Mouse (Mus musculus): ENCODE measurements around the gene Ube2j2.
A peak's percentile ranks its signal among the peaks of the same experiment; 100 is the strongest.

Gene Ube2j2

DNA sequence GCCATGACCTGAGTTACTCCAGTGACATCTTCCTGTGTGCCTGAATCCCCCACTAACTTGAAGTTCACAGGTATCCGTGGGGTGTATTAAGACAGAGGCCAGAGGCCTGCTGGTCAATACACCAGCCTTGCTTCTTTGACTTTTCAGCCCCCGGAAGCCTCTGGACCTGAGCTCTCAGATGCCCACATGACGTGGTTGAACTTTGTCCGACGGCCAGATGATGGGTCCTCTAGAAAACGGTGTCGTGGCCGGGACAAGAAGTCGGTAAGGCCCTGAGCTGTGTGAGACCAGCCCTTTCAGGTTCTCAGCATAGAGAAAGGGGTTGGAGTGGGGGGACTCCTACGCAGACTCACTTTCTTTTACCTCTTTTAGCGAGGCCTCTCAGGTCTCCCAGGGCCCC lies 20.8 kb downstream of the Ube2j2 start:
- DNase-seq: no peak

DNA sequence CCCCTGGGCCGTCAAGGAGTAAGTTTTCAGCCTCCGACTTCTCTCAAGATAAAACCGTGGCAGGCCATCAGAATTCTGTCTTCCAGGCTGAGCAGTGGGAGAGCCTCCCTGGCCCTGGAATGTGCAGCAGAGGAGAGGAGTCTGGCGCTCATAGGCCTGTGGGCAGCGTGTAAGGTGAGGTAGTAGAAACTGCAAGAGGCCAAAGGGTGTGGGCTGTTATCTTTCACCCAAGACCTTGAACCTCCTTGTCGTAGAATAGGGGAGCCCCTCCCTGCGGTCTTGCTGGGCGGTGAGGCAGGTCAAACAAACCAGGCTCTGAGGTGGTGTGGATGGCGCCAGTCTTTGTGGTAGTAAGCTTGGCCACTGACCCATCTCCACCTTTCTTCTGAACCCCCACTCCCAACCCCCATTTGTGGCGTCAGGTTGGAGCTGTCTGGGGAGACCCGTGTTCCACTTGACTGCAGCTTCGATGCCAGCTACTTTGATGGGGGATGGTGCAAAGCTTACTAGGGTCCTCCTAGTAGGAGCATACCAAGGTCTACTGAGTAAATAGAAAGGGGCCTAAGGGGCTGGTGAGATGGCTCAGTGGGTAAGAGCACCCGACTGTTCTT lies 25.5 kb downstream of the Ube2j2 start:
- no peak for DNase-seq

DNA sequence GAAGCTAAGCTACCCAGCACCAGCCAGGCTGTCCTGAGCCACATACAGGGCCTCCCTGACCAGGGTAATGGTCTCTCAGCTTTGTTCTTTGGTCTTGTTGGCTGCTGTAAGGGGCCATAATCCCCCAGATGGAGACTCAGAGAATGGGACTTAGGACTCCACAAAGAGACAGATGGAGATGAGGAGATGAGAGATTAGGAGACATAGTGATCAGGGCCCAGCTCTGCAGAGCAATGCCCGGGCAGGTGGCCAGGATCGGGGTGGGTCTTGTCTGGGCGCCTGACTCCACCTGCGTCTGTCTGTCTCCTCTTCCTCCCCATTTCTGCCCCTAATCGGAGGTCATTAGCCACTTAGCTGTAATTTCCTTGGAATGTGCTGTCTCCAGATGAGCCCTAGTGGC lies 26.7 kb downstream of the Ube2j2 start:
- no peak for DNase-seq

DNA sequence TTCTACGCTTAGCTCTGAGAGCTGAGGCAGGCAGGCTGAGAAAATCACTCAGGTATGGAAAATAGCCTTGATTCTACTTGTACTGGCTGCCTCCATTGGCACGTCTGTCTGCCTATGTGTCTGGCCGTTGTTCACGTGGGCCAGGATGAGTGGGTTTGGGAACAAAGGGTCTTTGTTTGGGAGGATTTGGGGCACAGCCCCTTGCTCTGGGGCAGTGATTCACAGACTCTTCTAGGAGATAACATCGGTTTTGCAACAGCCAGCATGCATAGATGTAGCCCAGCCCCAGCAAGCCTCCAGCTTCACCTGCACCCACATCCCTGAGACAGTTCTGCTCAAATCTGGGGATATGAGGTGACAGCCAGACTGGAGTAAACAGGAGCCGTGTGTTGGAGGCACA lies 29.0 kb downstream of the Ube2j2 start:
- no peak for DNase-seq

DNA sequence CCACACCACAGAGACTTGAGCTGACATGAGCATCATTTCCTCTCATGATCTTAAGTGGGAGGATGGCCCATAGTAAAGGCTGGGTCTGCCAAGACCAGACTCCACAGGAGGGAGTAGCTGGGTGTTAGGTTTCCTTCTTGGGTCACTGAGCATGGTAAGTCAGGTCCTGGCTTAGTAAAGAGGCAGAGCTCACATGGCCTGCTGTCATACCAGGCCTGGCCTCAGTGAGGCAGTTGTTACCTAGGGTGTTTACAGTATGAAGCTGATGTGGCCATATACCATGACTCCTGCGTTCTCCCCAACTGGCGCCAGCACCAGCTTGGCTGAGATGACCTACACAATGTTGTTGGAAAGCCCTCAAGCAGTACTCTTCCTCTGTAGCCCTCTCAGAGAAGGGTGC lies 29.6 kb downstream of the Ube2j2 start:
- no peak for DNase-seq

DNA sequence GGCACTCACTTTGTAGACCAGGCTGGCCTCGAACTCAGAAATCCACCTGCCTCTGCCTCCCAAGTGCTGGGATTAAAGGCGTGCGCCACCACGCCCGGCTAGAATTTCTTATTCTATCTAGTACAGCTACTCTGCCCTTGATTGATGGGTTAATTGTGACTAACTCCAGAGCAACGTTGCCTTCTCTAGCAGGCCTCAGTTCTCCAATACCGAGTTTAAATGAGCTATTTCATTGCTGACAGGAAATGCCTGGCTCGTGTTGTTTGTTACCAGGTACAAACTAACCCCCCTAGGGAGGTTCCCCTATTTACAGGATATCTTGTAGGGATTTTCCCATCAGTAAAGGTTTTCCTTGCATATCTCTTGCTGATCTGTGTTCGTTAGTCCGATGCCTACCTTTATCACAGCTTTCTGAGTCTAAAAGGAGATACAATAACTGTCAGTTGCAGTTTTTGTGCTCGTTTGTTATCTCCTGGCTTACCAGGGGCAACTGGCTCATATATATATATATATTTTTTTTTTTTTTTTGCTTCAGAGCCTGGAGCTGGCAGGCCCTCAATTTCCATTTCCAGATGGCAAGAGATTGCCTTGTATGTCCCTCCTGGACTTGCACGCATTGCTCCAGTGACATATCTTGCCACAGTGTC lies 37.9 kb downstream of the Ube2j2 start:
- no peak for DNase-seq

DNA sequence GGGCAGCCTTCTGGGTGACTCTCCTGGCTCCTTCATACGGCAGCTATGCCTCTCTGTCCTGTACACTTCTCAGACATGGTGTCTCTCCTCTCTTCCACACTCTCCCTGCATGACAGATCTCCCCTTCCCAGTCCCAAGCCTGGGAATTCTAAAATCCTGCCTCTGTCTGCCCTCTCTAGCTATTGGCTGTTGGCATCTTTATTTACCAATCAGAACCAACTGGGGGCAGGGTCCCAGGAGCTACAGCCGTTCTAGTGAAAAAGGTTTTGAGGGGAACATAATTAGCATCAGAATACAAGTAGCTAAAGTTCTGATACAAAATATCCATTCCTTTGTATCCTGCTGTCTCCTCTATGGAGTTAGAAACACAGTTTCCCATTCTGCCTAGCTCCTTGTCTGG lies 40.2 kb downstream of the Ube2j2 start:
- no peak for DNase-seq

DNA sequence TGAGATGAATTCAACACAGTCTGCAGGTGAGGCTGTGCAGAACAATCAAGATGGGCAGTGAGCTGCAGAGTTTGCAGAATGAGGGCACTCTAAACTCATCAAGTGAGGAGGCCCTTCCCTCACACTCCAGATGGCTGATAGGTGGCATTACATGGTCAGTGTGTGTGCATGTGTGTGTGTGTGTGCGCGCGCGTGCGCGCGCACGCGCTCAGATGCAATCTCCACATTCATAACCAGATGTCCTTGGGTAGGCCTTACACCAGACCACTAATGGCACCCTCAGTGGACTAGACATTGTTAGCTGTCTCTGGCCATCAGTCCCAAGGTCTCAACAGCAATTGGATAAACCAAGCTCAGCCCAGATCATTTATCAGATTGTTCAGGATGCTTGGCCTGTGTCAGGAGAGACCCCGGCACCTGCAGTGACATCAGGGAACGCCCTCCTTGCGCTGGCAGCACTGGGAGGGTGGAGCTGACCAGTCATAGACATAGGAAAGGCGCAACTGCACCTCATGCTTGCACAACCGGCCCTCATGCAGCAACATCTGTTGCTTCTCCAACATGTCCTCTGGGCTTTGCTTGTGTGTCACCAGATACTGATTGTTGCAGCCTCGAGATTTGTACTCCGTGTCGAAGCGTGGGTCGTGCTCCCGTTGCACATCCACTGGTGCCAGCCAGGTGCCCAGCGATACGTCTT lies 47.7 kb downstream of the Ube2j2 start:
- DNase-seq: peak; percentile 76

DNA sequence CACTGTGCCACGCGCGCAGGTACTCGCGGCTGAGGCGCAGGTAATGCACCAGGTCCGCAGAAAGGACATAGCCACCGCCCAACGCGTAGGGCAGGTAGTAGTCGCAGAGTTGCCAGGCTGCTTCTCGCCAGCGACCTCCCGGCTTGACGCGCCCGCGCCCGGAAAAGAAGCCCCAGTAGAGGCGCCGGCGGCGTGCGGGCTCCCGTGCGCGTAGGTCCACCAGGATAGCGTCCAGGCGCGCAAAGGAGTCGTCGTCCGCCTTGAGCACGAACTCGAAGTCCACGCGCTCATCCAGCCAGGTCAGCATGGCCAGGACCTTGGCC lies 48.2 kb downstream of the Ube2j2 start:
- no peak for DNase-seq

DNA sequence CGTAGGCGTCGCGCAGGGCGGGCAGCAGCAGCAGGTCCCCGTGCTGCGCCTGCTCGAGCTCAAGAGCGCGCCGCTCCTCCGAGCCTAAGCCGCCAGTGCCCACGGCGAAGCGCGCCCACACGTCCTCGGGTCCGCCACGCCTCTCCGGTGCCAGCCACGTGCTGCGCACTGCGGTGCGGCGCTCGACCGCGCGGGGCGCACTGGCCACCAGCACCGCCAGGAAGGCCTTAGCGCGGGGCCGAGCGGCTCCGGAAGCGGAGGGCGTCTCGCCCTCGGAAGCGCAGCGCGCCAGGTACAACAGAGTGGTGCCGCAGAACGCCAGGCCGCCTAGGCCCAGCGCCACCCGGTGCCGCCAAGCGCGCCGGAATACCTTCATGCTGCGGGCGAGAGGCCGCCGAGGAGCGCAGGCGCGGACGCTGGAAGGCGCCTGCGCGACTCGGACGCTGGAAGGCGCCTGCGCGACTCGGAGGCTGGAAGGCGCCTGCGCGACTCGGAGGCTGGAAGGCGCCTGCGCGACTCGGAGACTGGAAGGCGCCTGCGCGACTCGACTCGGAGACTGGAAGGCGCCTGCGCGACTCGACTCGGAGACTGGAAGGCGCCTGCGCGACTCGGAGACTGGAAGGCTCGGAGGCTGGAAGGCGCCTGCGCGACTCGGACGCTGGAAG lies 48.7 kb downstream of the Ube2j2 start, which contains the start of the genes B3galt6 and Sdf4:
Gene B3galt6, minus strand, starts transcription at position 409 of the 665 bp plus-strand sequence.
Gene Sdf4, plus strand, starts transcription at position 632 of the 665 bp plus-strand sequence.
- DNase-seq: no peak

DNA sequence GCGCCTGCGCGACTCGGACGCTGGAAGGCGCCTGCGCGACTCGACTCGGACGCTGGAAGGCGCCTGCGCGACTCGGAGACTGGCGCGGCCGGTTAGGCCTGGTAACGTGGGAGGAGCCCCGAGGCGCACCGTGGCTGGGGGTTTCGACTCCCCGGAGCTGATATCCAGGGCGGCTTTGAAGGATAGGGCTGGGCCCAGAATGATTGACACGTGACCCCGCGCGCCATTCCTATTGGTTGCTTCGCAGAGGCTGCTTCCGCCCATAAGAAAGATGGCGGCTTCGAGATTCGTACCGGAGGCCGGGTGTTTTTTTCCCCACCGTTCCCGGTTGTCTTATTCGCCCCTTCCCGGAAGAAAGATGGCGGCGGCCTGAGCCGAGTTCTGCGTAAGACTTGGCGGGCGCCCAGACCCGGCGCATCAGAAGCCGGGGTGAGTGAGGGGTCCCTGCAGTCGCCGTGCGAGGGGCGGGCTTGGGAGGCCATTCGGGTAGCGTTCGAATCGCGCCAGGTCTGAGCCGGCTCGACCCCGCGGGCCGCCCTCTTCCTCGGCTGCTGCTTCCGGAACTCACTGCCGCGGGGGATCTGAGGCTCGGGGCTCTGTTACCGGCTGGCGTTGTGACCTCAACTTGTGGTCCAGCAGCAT lies 49.4 kb downstream of the Ube2j2 start:
- peak; percentile 98 for DNase-seq

DNA sequence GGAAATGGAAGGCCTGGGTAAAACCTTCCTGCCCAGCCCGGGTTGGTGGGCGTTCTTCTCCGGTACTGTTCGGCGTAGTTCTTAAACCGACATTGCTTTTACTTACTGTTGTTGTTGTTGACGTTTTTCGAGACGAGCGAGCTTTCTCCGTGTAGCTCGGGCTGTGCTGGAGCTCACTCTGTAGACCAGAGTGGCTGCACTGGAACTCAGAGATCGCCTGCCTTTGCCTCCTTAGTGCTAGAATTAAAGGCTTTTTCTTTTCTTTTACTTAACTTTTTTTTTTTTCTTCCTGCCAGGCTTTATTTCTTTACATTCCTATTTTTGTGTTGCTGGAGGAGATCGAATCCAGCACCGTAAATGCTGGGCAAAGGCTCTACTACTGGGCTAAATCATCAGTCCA lies 50.0 kb downstream of the Ube2j2 start:
- no peak for DNase-seq

DNA sequence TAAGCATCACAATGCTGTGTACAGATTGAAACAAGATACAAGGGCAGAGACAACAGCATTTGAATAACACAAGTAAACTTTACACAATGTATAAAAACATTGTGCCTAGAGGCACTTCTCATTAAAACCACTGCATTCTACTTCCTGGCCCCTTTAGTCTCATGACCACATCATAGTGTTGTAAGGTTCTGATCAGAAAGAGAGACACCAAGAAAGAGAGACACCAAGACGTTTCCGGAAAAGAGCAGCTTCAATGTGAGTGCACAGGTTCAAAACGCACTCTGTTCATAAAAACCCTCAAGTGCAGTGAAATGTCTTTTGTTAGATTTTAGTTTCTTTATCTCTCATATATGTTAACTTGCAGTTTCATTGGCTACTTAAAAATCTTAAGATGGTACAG lies 60.5 kb downstream of the Ube2j2 start:
- no peak for DNase-seq

DNA sequence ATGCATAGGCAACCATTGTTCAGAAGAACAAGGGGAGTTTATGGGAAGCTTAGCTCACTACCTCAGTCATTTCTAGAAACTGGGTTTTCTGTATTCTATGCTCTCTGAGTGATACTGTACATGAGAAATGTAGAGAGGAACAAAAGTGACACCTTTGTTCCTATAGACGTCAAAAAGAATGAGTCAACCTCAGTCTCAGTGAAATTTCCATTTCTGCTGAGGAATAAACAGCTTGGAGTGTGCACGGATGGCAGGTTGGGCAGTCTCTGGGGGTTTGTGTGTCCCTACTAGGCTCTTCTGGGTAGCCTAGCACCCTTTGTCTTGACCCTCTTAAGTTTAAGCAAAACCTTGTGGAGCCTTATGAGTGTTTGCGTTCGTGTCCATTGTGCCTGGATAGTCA lies 64.7 kb downstream of the Ube2j2 start:
- DNase-seq: no peak

Measured in cerebellum, adult 9-11 months (tissue).